Mouse (Mus musculus): ENCODE data around the gene Cd24a. TPM values are rescaled to one million over a fixed set of nuclear protein-coding genes. Genes with fewer than 3 reads are reported as not detected.

Gene Cd24a
- polyA plus RNA-seq, 1 experiment from 2014 or later: 80.4 TPM

DNA sequence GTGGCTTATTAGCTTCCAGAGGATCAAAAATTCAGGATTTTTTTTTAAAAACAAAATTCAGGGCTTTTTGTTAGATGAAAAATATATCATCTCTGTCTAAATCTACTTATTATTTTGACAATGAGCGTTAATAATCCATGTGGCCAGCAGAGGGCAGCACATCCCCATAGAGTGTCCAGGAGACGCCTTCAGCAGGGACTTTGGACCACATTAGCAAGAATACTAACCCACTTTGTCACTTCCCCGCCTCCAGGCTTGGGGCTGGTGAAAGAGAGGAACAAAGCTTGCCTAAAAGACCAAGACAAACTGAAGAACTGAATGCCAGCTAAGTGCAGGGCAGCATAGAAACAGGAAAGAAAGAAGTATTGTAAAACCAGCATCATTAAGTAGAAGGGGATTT is 3.1 kb upstream of the Cd24a start:
- WGBS: 4% methylated on average over 3 of the region's 3 CpGs
- Histone ChIP-seq H3K4me3 (ENCODE audit: control insufficient read depth in 1 of 2, insufficient read depth in 1 of 2, low read depth in 1 of 2, low read length in 2 of 2) (no peak overlapping the region), H3K9me3 (ENCODE audit: control insufficient read depth, low read length) (0 out of 2 replicates have a peak, but pooled peaks cover 7% of the 10 kb centered on the region), H3K4me2 (ENCODE audit: low read length) (no peak overlapping the region), H3K27me3 (ENCODE audit: control insufficient read depth, insufficient read depth, low read length) (no peaks in the 10 kb centered on the region), H3K9ac (ENCODE audit: low read length) (no peak overlapping the region), H3K36me3 (ENCODE audit: control insufficient read depth, insufficient read depth, low read length) (no peaks in the 10 kb centered on the region), H3K4me1 (ENCODE audit: control insufficient read depth in 2 of 2, insufficient read depth in 2 of 2, low read length in 2 of 2) (0 out of 4 replicates have a peak, but pooled peaks cover 0 to 2% of the 10 kb centered on the region in 2 experiments), H3K27ac (replicated peaks in 1 of 2; ENCODE audit: control insufficient read depth in 1 of 2, insufficient read depth in 1 of 2, low read depth in 2 of 2, low read length in 2 of 2) (no peak overlapping the region)
- ATAC-seq (ENCODE audit: insufficient number of reproducible peaks, insufficient read depth, low FRiP score, low read depth): no peak

DNA sequence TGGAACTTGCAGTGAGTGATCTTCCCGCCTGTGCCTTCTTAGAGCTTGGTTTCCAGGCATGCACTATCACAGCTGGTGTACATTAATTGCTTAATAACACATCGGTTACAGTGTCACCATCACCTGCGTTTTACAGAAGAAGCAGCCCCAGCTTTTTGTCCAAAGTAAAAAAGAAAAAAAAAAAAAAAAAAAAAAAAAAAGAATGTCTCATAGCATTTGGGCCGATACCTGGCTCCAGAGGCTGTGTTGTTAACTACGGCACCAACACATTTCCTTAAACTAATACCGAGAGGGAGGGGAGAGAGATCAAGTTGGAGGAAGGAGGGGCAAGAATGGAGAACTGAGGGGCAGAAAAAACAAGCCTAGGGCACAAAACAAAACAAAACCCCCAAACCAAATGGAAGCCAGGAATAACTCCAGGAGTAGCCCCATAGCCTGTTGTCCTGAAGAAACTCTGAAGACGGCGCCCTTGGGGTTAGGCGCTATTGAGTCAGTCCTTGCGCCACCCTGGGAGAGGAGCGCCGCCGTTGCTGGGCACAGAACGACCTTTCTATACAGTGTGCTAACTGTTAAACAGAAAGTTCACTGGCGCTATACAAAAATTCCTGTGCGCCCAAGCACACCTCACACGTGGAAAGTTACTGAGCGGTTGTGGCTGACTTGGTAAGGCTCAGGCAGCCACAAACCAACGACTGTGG is 636 bp upstream of the Cd24a start:
- H3K36me3 ChIP-seq (ENCODE audit: control insufficient read depth, insufficient read depth, low read length): 0 out of 2 replicates have a peak, but pooled peaks cover under 1% of the 10 kb centered on the region
- H3K27ac ChIP-seq (replicated peaks in 1 of 2; ENCODE audit: control insufficient read depth in 1 of 2, insufficient read depth in 1 of 2, low read depth in 2 of 2, low read length in 2 of 2): no peak overlapping the region
- peak overlapping the region; percentile 97 for H3K4me2 ChIP-seq (ENCODE audit: low read length)
- no peaks in the 10 kb centered on the region for H3K27me3 ChIP-seq (ENCODE audit: control insufficient read depth, insufficient read depth, low read length)
- no peak for ATAC-seq (ENCODE audit: insufficient number of reproducible peaks, insufficient read depth, low FRiP score, low read depth)
- H3K9ac ChIP-seq (ENCODE audit: low read length): peak overlapping the region; percentile 76
- peaks cover 2 to 6% of the 10 kb centered on the region in 2 experiments; a peak in 1 of 4 replicates for H3K4me1 ChIP-seq (ENCODE audit: control insufficient read depth in 2 of 2, insufficient read depth in 2 of 2, low read length in 2 of 2)
- peak overlapping the region; percentile 5 to 67 for H3K4me3 ChIP-seq (ENCODE audit: control insufficient read depth in 1 of 2, insufficient read depth in 1 of 2, low read depth in 1 of 2, low read length in 2 of 2)
- WGBS: 20% methylated on average over 19 of the region's 19 CpGs
- H3K9me3 ChIP-seq (ENCODE audit: control insufficient read depth, low read length): no peaks in the 10 kb centered on the region

DNA sequence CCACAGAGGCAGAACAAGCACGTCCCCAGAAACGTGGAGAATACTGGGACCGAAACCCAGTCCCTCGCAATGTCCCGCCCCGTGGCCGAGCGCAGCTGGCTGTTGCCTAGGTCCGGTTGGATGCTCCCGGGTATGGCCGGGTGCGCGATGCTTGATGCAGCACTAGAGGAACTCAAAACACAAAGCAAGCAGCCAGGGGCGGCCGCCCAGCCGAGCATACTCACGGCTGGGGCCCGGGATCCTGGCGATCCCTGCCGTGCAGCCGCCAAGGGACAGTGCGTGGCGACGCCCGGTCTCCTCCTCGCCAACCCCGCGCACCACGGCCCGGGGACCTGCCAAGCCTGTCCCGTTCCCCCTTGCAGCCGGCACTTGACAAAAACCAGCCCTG is 276 bp downstream of the Cd24a start:
- ATAC-seq (ENCODE audit: insufficient number of reproducible peaks, insufficient read depth, low FRiP score, low read depth): peak; percentile 33
- WGBS: under 1% methylated on average over 32 of the region's 32 CpGs

DNA sequence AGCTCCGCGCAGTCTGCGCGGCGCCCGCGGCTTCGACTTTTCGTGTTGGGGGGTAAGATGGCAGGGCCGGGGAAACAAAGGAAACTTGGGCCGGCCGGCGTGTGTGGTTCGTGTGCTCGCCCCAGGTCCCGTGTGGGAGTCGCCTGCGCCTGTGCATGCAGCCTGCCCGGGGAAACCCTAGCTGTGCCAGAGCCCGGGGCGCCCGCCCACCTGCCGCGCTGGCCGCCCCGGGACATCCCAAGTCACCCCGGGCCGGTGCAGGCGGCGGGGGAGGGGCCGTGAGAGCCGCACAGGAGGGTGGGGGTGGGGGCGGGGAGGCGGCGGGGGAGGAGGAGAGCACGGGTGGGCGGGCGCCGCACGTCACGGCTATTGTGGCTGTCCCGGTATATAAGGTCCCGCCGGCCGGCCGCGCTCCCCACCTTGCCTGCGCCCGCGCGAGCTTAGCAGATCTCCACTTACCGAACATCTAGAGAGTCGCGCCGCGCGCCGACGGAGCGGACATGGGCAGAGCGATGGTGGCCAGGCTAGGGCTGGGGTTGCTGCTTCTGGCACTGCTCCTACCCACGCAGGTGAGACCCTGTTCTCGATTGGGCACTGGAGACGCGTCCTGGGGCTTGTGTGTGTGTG is 783 bp downstream of the Cd24a start:
- peaks cover 2 to 6% of the 10 kb centered on the region in 2 experiments; a peak in 1 of 4 replicates for H3K4me1 ChIP-seq (ENCODE audit: control insufficient read depth in 2 of 2, insufficient read depth in 2 of 2, low read length in 2 of 2)
- peak overlapping the region; percentile 97 for H3K4me2 ChIP-seq (ENCODE audit: low read length)
- peaks cover 11% of the 10 kb centered on the region; the same call in 1 of the 2 replicates for H3K36me3 ChIP-seq (ENCODE audit: control insufficient read depth, insufficient read depth, low read length)
- under 1% methylated on average over 50 of the region's 65 CpGs for WGBS
- peak overlapping the region; percentile 76 for H3K9ac ChIP-seq (ENCODE audit: low read length)
- peak overlapping the region; percentile 86 to 89 for H3K27ac ChIP-seq (replicated peaks in 1 of 2; ENCODE audit: control insufficient read depth in 1 of 2, insufficient read depth in 1 of 2, low read depth in 2 of 2, low read length in 2 of 2)
- peak; percentile 83 for ATAC-seq (ENCODE audit: insufficient number of reproducible peaks, insufficient read depth, low FRiP score, low read depth)
- H3K9me3 ChIP-seq (ENCODE audit: control insufficient read depth, low read length): no peaks in the 10 kb centered on the region
- H3K27me3 ChIP-seq (ENCODE audit: control insufficient read depth, insufficient read depth, low read length): no peaks in the 10 kb centered on the region
- peak overlapping the region; percentile 67 to 71 for H3K4me3 ChIP-seq (ENCODE audit: control insufficient read depth in 1 of 2, insufficient read depth in 1 of 2, low read depth in 1 of 2, low read length in 2 of 2)

More for the DNA sequence above, 276 bp downstream of the Cd24a start:
- H3K9me3 ChIP-seq (ENCODE audit: control insufficient read depth, low read length): no peaks in the 10 kb centered on the region
- H3K4me3 ChIP-seq (ENCODE audit: control insufficient read depth in 1 of 2, insufficient read depth in 1 of 2, low read depth in 1 of 2, low read length in 2 of 2): peak overlapping the region; percentile 67 to 71
- H3K27me3 ChIP-seq (ENCODE audit: control insufficient read depth, insufficient read depth, low read length): no peaks in the 10 kb centered on the region
- peaks cover 2 to 6% of the 10 kb centered on the region in 2 experiments; a peak in 1 of 4 replicates for H3K4me1 ChIP-seq (ENCODE audit: control insufficient read depth in 2 of 2, insufficient read depth in 2 of 2, low read length in 2 of 2)
- H3K4me2 ChIP-seq (ENCODE audit: low read length): peak overlapping the region; percentile 97
- peak overlapping the region; percentile 78 to 89 for H3K27ac ChIP-seq (replicated peaks in 1 of 2; ENCODE audit: control insufficient read depth in 1 of 2, insufficient read depth in 1 of 2, low read depth in 2 of 2, low read length in 2 of 2)
- 0 out of 2 replicates have a peak, but pooled peaks cover 9% of the 10 kb centered on the region for H3K36me3 ChIP-seq (ENCODE audit: control insufficient read depth, insufficient read depth, low read length)
- H3K9ac ChIP-seq (ENCODE audit: low read length): peak overlapping the region; percentile 76

DNA sequence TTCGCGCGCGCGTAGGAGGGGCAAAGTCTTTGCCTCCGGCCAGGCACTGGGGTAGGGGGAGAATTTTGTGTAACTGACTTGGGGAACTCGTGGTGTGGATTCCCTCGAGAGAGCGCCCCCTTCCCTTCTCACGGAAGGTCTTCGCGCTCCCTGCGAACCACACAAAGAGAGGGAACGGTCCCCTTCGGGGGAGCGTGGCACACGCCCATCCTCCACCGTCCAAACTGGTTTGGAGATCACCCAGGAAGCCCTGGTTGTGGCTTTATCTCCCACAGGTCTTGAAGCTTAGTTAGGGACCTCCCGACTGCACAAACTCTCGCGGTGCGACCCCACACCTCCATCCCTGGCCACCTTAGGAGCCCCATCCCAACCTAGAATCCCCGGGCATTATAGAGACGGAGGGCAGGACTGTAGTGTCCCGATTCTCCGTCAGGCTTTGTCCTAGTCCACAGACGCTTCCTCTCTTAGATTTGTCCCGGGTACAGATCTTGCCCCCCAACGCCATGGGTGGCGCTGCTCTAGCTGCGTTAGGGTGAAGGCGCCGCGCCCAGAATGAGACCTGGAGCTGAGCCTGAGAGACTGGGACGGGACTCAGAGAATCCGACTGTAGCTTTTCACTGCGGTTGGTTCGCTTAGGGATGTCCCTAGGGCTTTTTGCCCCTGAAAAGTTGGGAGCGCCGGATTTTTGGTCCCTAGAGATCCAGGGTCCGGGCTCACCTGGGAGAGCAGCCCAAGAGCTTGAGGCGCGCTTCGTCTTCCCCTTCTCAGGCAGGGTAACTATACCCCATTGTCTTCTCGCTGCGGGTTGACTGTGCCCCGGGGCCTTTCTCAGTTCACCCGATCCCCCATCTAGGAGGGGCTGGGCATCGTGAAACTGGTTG is 1.5 kb downstream of the Cd24a start:
- Histone ChIP-seq H3K9me3 (ENCODE audit: control insufficient read depth, low read length) (no peaks in the 10 kb centered on the region), H3K9ac (ENCODE audit: low read length) (peak overlapping the region; percentile 76), H3K27ac (replicated peaks in 1 of 2; ENCODE audit: control insufficient read depth in 1 of 2, insufficient read depth in 1 of 2, low read depth in 2 of 2, low read length in 2 of 2) (peak overlapping the region; percentile 86 to 89), H3K27me3 (ENCODE audit: control insufficient read depth, insufficient read depth, low read length) (no peaks in the 10 kb centered on the region), H3K4me3 (ENCODE audit: control insufficient read depth in 1 of 2, insufficient read depth in 1 of 2, low read depth in 1 of 2, low read length in 2 of 2) (peak overlapping the region; percentile 67 to 71), H3K4me1 (ENCODE audit: control insufficient read depth in 2 of 2, insufficient read depth in 2 of 2, low read length in 2 of 2) (peaks cover 2 to 6% of the 10 kb centered on the region in 2 experiments; a peak in 1 of 4 replicates), H3K4me2 (ENCODE audit: low read length) (peak overlapping the region; percentile 97), H3K36me3 (ENCODE audit: control insufficient read depth, insufficient read depth, low read length) (peaks cover 11% of the 10 kb centered on the region; the same call in 1 of the 2 replicates)
- under 1% methylated on average over 48 of the region's 49 CpGs for WGBS
- ATAC-seq (ENCODE audit: insufficient number of reproducible peaks, insufficient read depth, low FRiP score, low read depth): peak; percentile 22

DNA sequence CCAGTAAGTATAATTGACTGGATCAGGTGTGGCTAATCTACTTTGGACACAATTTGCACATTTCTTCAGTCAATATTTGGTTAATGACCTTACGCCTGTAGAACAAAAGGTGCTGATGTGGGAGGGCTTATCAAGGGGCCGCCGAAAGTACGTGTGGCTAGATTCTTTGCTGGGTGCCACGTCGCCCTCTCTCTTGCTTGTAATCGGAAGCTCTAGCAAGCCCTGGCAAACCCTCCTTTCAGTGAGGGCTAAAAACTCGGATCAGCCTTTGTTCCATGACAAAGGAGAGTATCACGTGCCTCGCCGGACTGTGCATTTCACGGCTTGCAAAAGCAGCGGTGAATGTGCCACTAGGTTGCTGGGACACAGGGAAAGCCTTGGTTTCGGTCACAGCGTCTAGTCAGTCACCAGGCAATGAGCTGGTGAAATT is 2.6 kb downstream of the Cd24a start:
- H3K27me3 ChIP-seq (ENCODE audit: control insufficient read depth, insufficient read depth, low read length): no peaks in the 10 kb centered on the region
- H3K4me1 ChIP-seq (ENCODE audit: control insufficient read depth in 2 of 2, insufficient read depth in 2 of 2, low read length in 2 of 2): peaks cover 2 to 6% of the 10 kb centered on the region in 2 experiments; a peak in 1 of 4 replicates
- H3K27ac ChIP-seq (replicated peaks in 1 of 2; ENCODE audit: control insufficient read depth in 1 of 2, insufficient read depth in 1 of 2, low read depth in 2 of 2, low read length in 2 of 2): peak overlapping the region; percentile 57 to 67
- H3K4me2 ChIP-seq (ENCODE audit: low read length): peak overlapping the region; percentile 97
- peak overlapping the region; percentile 76 for H3K9ac ChIP-seq (ENCODE audit: low read length)
- peak overlapping the region; percentile 61 to 67 for H3K4me3 ChIP-seq (ENCODE audit: control insufficient read depth in 1 of 2, insufficient read depth in 1 of 2, low read depth in 1 of 2, low read length in 2 of 2)
- H3K9me3 ChIP-seq (ENCODE audit: control insufficient read depth, low read length): no peaks in the 10 kb centered on the region
- no peak for ATAC-seq (ENCODE audit: insufficient number of reproducible peaks, insufficient read depth, low FRiP score, low read depth)
- under 1% methylated on average over 15 of the region's 15 CpGs for WGBS
- H3K36me3 ChIP-seq (ENCODE audit: control insufficient read depth, insufficient read depth, low read length): peaks cover 11% of the 10 kb centered on the region; the same call in 1 of the 2 replicates

DNA sequence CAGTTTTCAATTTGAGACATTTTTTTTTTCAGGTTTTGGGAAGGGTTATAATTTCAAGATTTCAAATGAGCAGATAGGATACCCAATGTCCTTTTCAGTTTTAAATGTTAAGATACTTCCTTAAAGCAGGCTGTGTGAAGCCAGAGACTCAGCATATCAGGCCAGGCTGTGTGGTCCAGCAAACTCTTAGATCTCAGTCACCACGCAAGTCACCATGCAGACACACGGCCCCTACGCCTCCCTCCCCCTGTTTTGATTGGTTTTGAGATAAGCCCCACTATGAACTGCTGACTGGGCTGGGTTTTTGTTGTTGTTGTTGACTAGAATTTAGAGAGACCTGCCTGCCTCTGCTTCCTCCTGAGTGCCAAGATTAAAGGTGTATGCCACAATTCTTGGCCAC is 3.2 kb downstream of the Cd24a start:
- ATAC-seq (ENCODE audit: insufficient number of reproducible peaks, insufficient read depth, low FRiP score, low read depth): no peak
- peak overlapping the region; percentile 76 for H3K9ac ChIP-seq (ENCODE audit: low read length)

More for the DNA sequence above, 3.2 kb downstream of the Cd24a start:
- Histone ChIP-seq H3K27me3 (ENCODE audit: control insufficient read depth, insufficient read depth, low read length) (no peaks in the 10 kb centered on the region), H3K4me3 (ENCODE audit: control insufficient read depth in 1 of 2, insufficient read depth in 1 of 2, low read depth in 1 of 2, low read length in 2 of 2) (peak overlapping the region; percentile 61 to 67), H3K36me3 (ENCODE audit: control insufficient read depth, insufficient read depth, low read length) (peaks cover 11% of the 10 kb centered on the region; the same call in 1 of the 2 replicates), H3K4me1 (ENCODE audit: control insufficient read depth in 2 of 2, insufficient read depth in 2 of 2, low read length in 2 of 2) (peaks cover 2 to 6% of the 10 kb centered on the region in 2 experiments; a peak in 1 of 4 replicates), H3K27ac (replicated peaks in 1 of 2; ENCODE audit: control insufficient read depth in 1 of 2, insufficient read depth in 1 of 2, low read depth in 2 of 2, low read length in 2 of 2) (peak overlapping the region in 1 of 2 experiments; percentile 57; a peak in 1 of 4 replicates), H3K4me2 (ENCODE audit: low read length) (peak overlapping the region; percentile 97), H3K9me3 (ENCODE audit: control insufficient read depth, low read length) (no peaks in the 10 kb centered on the region)
- 55% methylated on average over 3 of the region's 3 CpGs for WGBS

Measured in heart, embryonic 14.5 days (tissue).